Mouse (Mus musculus) limb, embryonic 14.5 days (tissue): ENCODE data around the gene Apba2. TPM values are rescaled to one million over a fixed set of nuclear protein-coding genes. Genes with fewer than 3 reads are reported as not detected.

ENCODE experiments used
- ATAC-seq: fragments of 200-750 bp; cut with Nextera tagmentation; 2 replicates; pipeline ENCODE4 v1.8.0; 2017; ENCODE audit warnings: low read depth, moderate number of reproducible peaks, moderate TSS enrichment; ENCODE audit not compliant: low FRiP score
- DNase-seq: peaks from one replicate; pipeline ENCODE4 v3.0.0-alpha.2; 2015; ENCODE audit warnings: low spot score
- H3K27ac ChIP-seq: fragments of 300-500 bp; sonication (generic); replicated peaks from 2 replicates; pipeline ENCODE4 v1.5.1; 2014; ENCODE audit warnings: low read depth, mild to moderate bottlenecking, low read length, moderate library complexity, mixed read lengths
- H3K27me3 ChIP-seq: fragments of 300-500 bp; sonication (generic); 2 replicates; pipeline ENCODE4 v1.6.1; 2014; ENCODE audit warnings: low read length, mixed read lengths; ENCODE audit not compliant: control insufficient read depth, insufficient read depth
- H3K36me3 ChIP-seq: fragments of 300-500 bp; sonication (generic); 2 replicates; pipeline ENCODE4 v1.6.1; 2014; ENCODE audit warnings: mild to moderate bottlenecking, low read length, moderate library complexity, mixed read lengths; ENCODE audit not compliant: control insufficient read depth, insufficient read depth
- H3K4me1 ChIP-seq: fragments of 300-500 bp; sonication (generic); 2 replicates; pipeline ENCODE4 v1.6.1; 2014; ENCODE audit warnings: antibody characterized with exemption, low read length, mixed read lengths; ENCODE audit not compliant: control insufficient read depth, insufficient read depth
- H3K4me2 ChIP-seq: fragments of 300-500 bp; sonication (generic); replicated peaks from 2 replicates; pipeline ENCODE4 v1.6.1; 2014; ENCODE audit warnings: low read depth, mild to moderate bottlenecking, low read length, moderate library complexity; ENCODE audit not compliant: severe bottlenecking
- H3K4me3 ChIP-seq: fragments of 300-500 bp; sonication (generic); replicated peaks from 2 replicates; pipeline ENCODE4 v1.5.1; 2014; ENCODE audit warnings: low read length
- H3K9ac ChIP-seq: fragments of 300-500 bp; sonication (generic); 2 replicates; pipeline ENCODE4 v1.6.1; 2014; ENCODE audit warnings: mild to moderate bottlenecking, low read depth, low read length, moderate library complexity; ENCODE audit not compliant: severe bottlenecking
- H3K9me3 ChIP-seq: fragments of 300-500 bp; sonication (generic); 2 replicates; pipeline ENCODE4 v1.6.1; 2016; ENCODE audit warnings: low read length; ENCODE audit not compliant: control insufficient read depth
- POLR2A ChIP-seq: fragments of 200-500 bp; IDR thresholded peaks from 2 replicates; pipeline ENCODE4 v1.8.0; 2012; ENCODE audit warnings: inconsistent platforms, mild to moderate bottlenecking, moderate library complexity, borderline replicate concordance; ENCODE audit not compliant: insufficient read depth, insufficient read length; ENCODE audit errors: extremely low read depth
- WGBS: fragments of 180-500 bp; shearing (Covaris S2); extraction: QIAGEN DNeasy Blood & Tissue Kit; methylation state at CpG from one replicate; pipeline ENCODE4 v1.1.7; 2014; 5-methylcytosine and 5-hydroxymethylcytosine counted together
- polyA plus RNA-seq, 2 experiments: library from polyadenylated mRNA; depleted of rRNA in 1 of 2; stranded (reverse) in 1 of 2; unstranded in 1 of 2; fragments of >200 nt; fragmentation: Nextera tagmentation in 1 of 2; extraction: Ambion mirVana in 1 of 2; gene quantifications; 2 replicates each; pipeline versions ENCODE4 v1.2.1 to v1.2.3; 2012 to 2014

The Apba2 gene
- polyA plus RNA-seq, 2 experiments = 7.4 to 10.3 TPM

- no peaks in the 10 kb centered on the region for H3K9me3 ChIP-seq
- peak; percentile 31 for DNase-seq
- H3K27me3 ChIP-seq = no peaks in the 10 kb centered on the region
- H3K9ac ChIP-seq = no peak overlapping the region
- 68% methylated on average over 5 of the region's 5 CpGs for WGBS
- no peaks in the 10 kb centered on the region for H3K36me3 ChIP-seq
- no peak for TF ChIP-seq POLR2A
- no peak overlapping the region for H3K4me3 ChIP-seq
- no peaks in the 10 kb centered on the region for H3K4me1 ChIP-seq
- no peak overlapping the region for H3K27ac ChIP-seq
- H3K4me2 ChIP-seq = no peak overlapping the region
- ATAC-seq = no peak
Measured at GRCm38 (mm10) chr7:64704060-64704595, 202.6 kb downstream of the Apba2 start.

- Histone ChIP-seq H3K9ac (no peak overlapping the region), H3K9me3 (no peaks in the 10 kb centered on the region), H3K27ac (no peak overlapping the region), H3K4me3 (no peak overlapping the region), H3K4me1 (no peaks in the 10 kb centered on the region), H3K36me3 (no peaks in the 10 kb centered on the region), H3K27me3 (no peaks in the 10 kb centered on the region), H3K4me2 (no peak overlapping the region)
- DNase-seq (no peak), ATAC-seq (no peak)
- no peak for TF ChIP-seq POLR2A
- WGBS = 79% methylated on average over 4 of the region's 4 CpGs
Measured at GRCm38 (mm10) chr7:64708176-64708575, 206.7 kb downstream of the Apba2 start.

GRCm38 (mm10) chr7:64709520-64710262 lies 208.2 kb downstream of the Apba2 start:
- no peak overlapping the region for H3K4me2 ChIP-seq
- H3K4me3 ChIP-seq = no peak overlapping the region
- 79% methylated on average over 13 of the region's 13 CpGs for WGBS
- H3K9ac ChIP-seq = no peak overlapping the region
- H3K36me3 ChIP-seq = no peaks in the 10 kb centered on the region
- ATAC-seq = no peak
- no peaks in the 10 kb centered on the region for H3K27me3 ChIP-seq
- H3K4me1 ChIP-seq = no peaks in the 10 kb centered on the region
- no peak overlapping the region for H3K27ac ChIP-seq
- no peak for TF ChIP-seq POLR2A
- H3K9me3 ChIP-seq = no peaks in the 10 kb centered on the region
- peak; percentile 23 for DNase-seq

GRCm38 (mm10) chr7:64716286-64716685 lies 214.8 kb downstream of the Apba2 start:
- ATAC-seq (no peak), DNase-seq (no peak)
- Histone ChIP-seq H3K4me2 (no peak overlapping the region), H3K27me3 (no peaks in the 10 kb centered on the region), H3K36me3 (no peaks in the 10 kb centered on the region), H3K9me3 (no peaks in the 10 kb centered on the region), H3K4me1 (no peaks in the 10 kb centered on the region), H3K4me3 (no peak overlapping the region), H3K9ac (no peak overlapping the region), H3K27ac (no peak overlapping the region)
- 61% methylated on average over 2 of the region's 2 CpGs for WGBS
- no peak for TF ChIP-seq POLR2A

GRCm38 (mm10) chr7:64723313-64723712 lies 221.8 kb downstream of the Apba2 start:
- Histone ChIP-seq H3K4me2 (no peak overlapping the region), H3K4me3 (no peak overlapping the region), H3K27ac (no peak overlapping the region), H3K9me3 (no peaks in the 10 kb centered on the region), H3K36me3 (no peaks in the 10 kb centered on the region), H3K27me3 (no peaks in the 10 kb centered on the region), H3K4me1 (no peaks in the 10 kb centered on the region), H3K9ac (no peak overlapping the region)
- WGBS = 86% methylated on average over 3 of the region's 3 CpGs
- no peak for TF ChIP-seq POLR2A
- ATAC-seq (no peak), DNase-seq (no peak)
